Mouse (Mus musculus) liver, postnatal 0 days (tissue): ENCODE results near the gene Map2k2.
"Not testable (repeated sequence)": the region's sequence is repeated elsewhere in the genome, so short reads cannot be mapped to it uniquely, and the experiment has no call there.

Experiments used
- CTCF ChIP-seq: sonication (generic); IDR thresholded peaks from 2 replicates; pipeline ENCODE4 v1.5.1; 2016; ENCODE audit warnings: antibody characterized with exemption, low read depth
- EP300 ChIP-seq: IDR thresholded peaks from 2 replicates; pipeline ENCODE4 v1.6.1; 2016; ENCODE audit warnings: antibody characterized with exemption, low read depth, mild to moderate bottlenecking

DNA sequence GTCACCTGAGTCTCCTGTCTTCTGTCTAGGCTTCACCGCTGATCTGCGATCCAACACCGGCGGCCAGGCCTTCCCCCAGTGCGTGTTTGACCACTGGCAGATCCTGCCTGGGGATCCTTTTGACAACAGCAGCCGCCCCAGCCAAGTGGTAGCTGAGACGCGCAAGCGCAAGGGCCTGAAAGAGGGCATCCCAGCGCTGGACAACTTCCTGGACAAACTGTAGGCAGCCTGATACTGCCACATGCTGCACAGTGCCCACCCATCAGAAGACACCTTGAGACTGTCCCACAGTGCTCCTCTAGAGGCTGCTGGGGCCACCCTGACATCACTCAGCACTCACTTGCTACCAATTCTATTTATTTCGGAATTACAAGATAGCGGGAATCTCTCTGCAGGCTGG is 76.1 kb downstream of the Map2k2 start:
- not testable (repeated sequence) for TF ChIP-seq CTCF, EP300
